Mouse (Mus musculus) forebrain, embryonic 13.5 days (tissue): ENCODE results near the gene Eif2b4. TPM values are rescaled to one million over a fixed set of nuclear protein-coding genes. Genes with fewer than 3 reads are reported as not detected.

Source experiments
- ATAC-seq: fragments of 200-750 bp; cut with Nextera tagmentation; 2 replicates; pipeline ENCODE4 v1.8.0; 2017
- H3K27ac ChIP-seq: fragments of 300-500 bp; sonication (generic); 2 replicates; pipeline ENCODE4 v1.5.1; 2015; ENCODE audit warnings: inconsistent platforms, mild to moderate bottlenecking, moderate library complexity
- H3K27me3 ChIP-seq: fragments of 300-500 bp; sonication (generic); 2 replicates; pipeline ENCODE4 v1.6.1; 2015; ENCODE audit warnings: mild to moderate bottlenecking, inconsistent platforms
- H3K36me3 ChIP-seq: fragments of 300-500 bp; sonication (generic); 2 replicates; pipeline ENCODE4 v1.6.1; 2015; ENCODE audit warnings: mild to moderate bottlenecking, inconsistent platforms; ENCODE audit not compliant: poor library complexity, severe bottlenecking
- H3K4me1 ChIP-seq: fragments of 300-500 bp; sonication (generic); 2 replicates; pipeline ENCODE4 v1.6.1; 2015; ENCODE audit warnings: inconsistent platforms
- H3K4me2 ChIP-seq: fragments of 300-500 bp; sonication (generic); 2 replicates; pipeline ENCODE4 v1.6.1; 2015; ENCODE audit warnings: inconsistent platforms, mild to moderate bottlenecking, moderate library complexity
- H3K4me3 ChIP-seq: fragments of 300-500 bp; sonication (generic); 2 replicates; pipeline ENCODE4 v1.5.1; 2015; ENCODE audit warnings: mild to moderate bottlenecking, inconsistent platforms
- H3K9ac ChIP-seq: fragments of 300-500 bp; sonication (generic); 2 replicates; pipeline ENCODE4 v1.6.1; 2015; ENCODE audit warnings: mild to moderate bottlenecking, inconsistent platforms
- H3K9me3 ChIP-seq: fragments of 300-500 bp; sonication (generic); replicated peaks from 2 replicates; pipeline ENCODE4 v1.6.1; 2016; ENCODE audit warnings: inconsistent platforms
- WGBS: fragments of 180-500 bp; shearing (Covaris S2); methylation state at CpG from one replicate; pipeline ENCODE4 v1.1.7; 2015; 5-methylcytosine and 5-hydroxymethylcytosine counted together
- polyA plus RNA-seq: library from polyadenylated mRNA; unstranded; fragments of >200 nt; fragmentation: Nextera tagmentation; extraction: Ambion mirVana; gene quantifications from 2 replicates; pipeline ENCODE4 v1.2.1, GENCODE M21; 2015

The Eif2b4 gene
- polyA plus RNA-seq, 1 experiment from 2014 or later, result 77.9 TPM

DNA sequence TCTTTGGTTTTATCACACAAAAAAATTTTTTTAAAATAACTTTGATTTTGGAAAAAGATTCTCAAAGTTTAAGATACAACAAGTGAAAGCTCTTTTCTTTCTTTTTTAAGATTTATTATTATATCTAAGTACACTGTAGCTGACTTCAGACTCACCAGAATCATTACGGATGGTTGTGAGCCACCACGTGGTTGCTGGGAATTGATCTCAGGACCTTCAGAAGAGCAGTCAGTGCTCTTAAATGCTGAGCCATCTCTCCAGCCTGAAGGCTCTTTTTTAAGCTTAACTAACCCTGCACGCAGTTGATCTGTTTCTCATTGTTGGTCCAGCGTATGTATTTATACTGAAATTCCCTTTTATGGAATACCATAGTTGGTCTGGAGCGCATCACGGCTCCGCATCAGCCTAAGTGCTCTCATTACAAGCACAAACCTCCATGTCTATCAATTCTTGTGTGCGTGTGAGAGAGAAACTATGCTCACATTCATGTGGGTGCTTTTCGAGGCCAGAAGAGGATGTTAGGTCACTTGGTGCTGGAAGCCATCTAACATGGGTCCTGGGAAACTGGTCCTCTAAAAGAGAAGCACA, 12.0 kb downstream of the Eif2b4 start:
- no peak for ATAC-seq
- 93% methylated on average over 9 of the region's 9 CpGs for WGBS
- no peaks in the 10 kb centered on the region for H3K27me3 ChIP-seq

DNA sequence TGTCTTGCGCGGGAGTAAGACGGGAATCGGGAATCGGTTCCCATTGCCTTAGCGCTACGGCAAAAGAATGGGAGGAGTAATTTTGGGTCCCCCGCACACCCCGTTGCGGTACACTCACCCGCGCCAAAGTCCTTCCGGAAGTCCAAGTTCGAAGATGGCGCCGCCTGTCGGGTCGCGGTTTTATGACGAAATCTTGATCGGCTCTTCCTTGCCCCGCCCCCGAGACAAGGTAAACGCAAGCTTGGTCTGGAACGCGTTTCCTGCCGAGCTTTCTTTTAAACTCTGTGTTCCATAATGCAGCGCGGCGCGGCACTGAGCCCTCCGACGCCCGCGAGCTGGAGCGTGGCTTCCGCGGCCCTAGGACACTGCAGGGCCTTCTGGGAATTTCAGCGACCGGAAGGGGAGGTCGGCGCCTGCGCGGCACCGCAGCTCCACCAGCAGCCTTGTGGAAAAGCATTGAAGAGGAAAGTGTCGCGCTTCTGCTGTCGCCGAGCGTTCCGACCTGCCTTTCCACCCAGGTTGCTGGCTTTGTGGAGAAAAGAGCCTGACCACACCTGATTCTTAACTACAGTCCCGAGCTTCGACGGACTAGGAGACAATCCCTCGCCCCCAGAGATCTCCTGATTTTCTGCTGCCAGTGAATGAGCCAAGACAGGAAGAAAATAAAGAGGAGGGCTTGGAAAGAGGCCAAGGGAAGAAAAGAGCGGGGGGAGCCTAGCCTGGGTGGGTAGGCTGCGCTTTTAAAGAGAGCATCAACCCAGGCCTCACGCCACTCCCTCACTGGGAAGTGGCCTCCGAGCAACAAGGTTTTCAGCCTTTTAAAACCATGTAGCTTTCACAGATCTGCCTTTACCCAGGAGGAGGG, 13.2 kb downstream of the Eif2b4 start, which contains the start of the genes Gm29609 and Gtf3c2:
TSS of gene Gm29609 (minus strand) at position 146 of the 865 bp plus-strand sequence.
TSS of gene Gtf3c2 (minus strand) at position 379 of the 865 bp plus-strand sequence.
- no peaks in the 10 kb centered on the region for H3K27me3 ChIP-seq
- H3K4me3 ChIP-seq, result peak within 1 kb of the TSS; percentile 93
- H3K4me2 ChIP-seq, result peak within 1 kb of the TSS; percentile 92
- peak within 1 kb of the TSS; percentile 82 for H3K9ac ChIP-seq
- peaks cover 30% of the 10 kb centered on the region for H3K4me1 ChIP-seq
- H3K36me3 ChIP-seq, result 0 out of 2 replicates have a peak, but pooled peaks cover 6% of the 10 kb centered on the region
- no peaks in the 10 kb centered on the region for H3K9me3 ChIP-seq
- H3K27ac ChIP-seq, result peak within 1 kb of the TSS; percentile 99
- peak; percentile 98 for ATAC-seq
- under 1% methylated on average over 59 of the region's 59 CpGs for WGBS

More for the DNA sequence above, 12.0 kb downstream of the Eif2b4 start:
- H3K9ac ChIP-seq, result no peak overlapping the region
- H3K9me3 ChIP-seq, result no peaks in the 10 kb centered on the region
- 0 out of 2 replicates have a peak, but pooled peaks cover 6% of the 10 kb centered on the region for H3K36me3 ChIP-seq
- no peak overlapping the region for H3K27ac ChIP-seq
- no peak overlapping the region for H3K4me3 ChIP-seq
- peaks cover 30% of the 10 kb centered on the region for H3K4me1 ChIP-seq
- no peak overlapping the region for H3K4me2 ChIP-seq

DNA sequence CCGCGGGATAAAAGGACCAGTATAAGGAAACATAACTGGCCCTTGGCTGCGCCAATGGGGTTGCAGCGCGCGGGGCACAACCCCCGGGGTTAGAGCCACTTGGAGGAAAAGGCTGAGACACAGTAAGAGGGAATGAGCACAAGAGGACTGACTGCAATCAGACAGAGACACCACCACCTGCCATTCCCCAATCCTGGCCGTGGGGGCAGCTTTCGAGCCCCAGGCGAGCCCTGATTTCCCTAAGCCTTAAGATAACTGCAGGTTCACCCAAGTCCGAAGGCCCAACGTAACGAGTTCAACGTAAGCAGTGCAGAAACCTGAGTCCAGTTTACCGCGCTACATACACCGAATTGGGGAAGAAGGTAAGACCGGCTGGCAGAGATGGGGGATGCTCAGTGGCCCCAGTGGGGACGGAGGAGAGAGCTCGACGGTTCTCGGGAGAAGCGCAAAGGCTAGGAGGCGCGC, 13.9 kb downstream of the Eif2b4 start:
- H3K4me1 ChIP-seq, result peaks cover 30% of the 10 kb centered on the region
- H3K9ac ChIP-seq, result peak overlapping the region; percentile 82
- WGBS, result under 1% methylated on average over 25 of the region's 25 CpGs
- H3K4me3 ChIP-seq, result peak overlapping the region; percentile 93
- peak; percentile 68; the same call in 1 of the 2 replicates for ATAC-seq
- no peaks in the 10 kb centered on the region for H3K27me3 ChIP-seq
- peak overlapping the region; percentile 92 for H3K4me2 ChIP-seq
- H3K27ac ChIP-seq, result peak overlapping the region; percentile 99
- peaks cover 10% of the 10 kb centered on the region; the same call in 1 of the 2 replicates for H3K36me3 ChIP-seq
- no peaks in the 10 kb centered on the region for H3K9me3 ChIP-seq

DNA sequence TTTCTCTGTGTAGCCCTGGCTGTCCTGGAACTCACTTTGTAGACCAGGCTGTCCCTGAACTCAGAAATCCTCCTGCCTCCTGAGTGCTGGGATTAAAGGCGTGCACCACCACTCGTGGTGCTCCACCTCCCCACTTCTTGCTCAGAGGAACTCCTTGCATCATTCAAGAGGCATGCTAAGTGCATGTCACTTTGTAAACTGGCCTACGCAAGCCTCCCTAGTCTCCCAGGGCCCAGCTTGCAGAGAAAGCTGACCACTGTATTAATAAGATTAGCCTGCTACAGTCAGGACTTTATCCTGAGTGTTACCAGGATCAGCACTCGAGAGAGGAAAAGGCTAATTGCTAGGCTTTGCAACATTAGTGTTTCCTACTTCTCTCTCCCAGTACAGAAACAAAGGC, 24.6 kb downstream of the Eif2b4 start:
- peaks cover 97% of the 10 kb centered on the region for H3K36me3 ChIP-seq
- no peaks in the 10 kb centered on the region for H3K27me3 ChIP-seq
- H3K9me3 ChIP-seq, result no peaks in the 10 kb centered on the region
- H3K4me3 ChIP-seq, result no peak overlapping the region
- H3K4me1 ChIP-seq, result no peaks in the 10 kb centered on the region
- no peak for ATAC-seq
- H3K27ac ChIP-seq, result no peak overlapping the region
- WGBS, result 95% methylated on average over 4 of the region's 4 CpGs
- no peak overlapping the region for H3K9ac ChIP-seq
- H3K4me2 ChIP-seq, result no peak overlapping the region

DNA sequence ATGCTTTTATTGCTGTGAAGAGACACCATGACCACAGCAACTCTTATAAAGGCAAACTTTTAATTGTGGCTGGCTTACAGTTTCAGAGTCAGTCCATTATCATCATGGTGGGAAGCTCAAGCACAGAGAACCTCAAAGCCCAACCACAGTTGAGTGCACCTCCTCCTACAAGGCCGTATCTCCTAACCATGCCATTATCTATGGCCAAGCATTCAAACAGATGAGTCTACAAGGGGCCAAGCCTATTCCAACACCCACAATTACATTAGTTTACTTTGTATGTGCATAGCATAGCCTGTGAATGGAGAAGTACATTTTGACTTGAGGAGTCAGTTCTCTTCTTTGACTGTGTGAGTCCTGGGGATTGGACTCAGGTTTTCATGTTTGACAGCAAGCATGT, 28.4 kb downstream of the Eif2b4 start:
- H3K27me3 ChIP-seq, result no peaks in the 10 kb centered on the region
- no peaks in the 10 kb centered on the region for H3K4me1 ChIP-seq
- H3K9me3 ChIP-seq, result no peaks in the 10 kb centered on the region
- 95% methylated on average over 1 of the region's 1 CpGs for WGBS
- H3K4me2 ChIP-seq, result no peak overlapping the region
- no peak overlapping the region for H3K9ac ChIP-seq
- H3K27ac ChIP-seq, result no peak overlapping the region
- H3K36me3 ChIP-seq, result peaks cover 90% of the 10 kb centered on the region
- H3K4me3 ChIP-seq, result no peak overlapping the region
- ATAC-seq, result no peak

DNA sequence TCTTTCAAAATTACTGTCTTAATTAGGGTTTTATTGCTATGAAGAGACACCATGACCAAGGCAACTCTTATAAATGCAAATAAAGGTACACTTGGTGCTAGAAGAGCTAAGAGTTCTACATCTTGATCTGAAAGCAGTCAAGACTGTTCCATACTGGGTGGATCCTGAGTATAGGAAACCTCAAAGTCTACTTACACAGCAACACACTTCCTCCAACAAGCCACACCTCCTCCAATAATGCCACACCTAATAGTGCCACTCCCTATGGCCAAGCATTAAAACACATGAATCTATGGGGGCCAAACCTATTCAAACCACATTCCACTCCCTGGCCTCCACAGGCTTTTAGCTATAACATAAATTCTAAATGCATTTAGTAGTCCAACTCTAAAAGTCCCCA, 30.8 kb downstream of the Eif2b4 start:
- Histone ChIP-seq H3K4me1 (no peaks in the 10 kb centered on the region), H3K4me2 (no peak overlapping the region), H3K9ac (no peak overlapping the region), H3K27me3 (no peaks in the 10 kb centered on the region), H3K27ac (no peak overlapping the region), H3K4me3 (no peak overlapping the region), H3K36me3 (peaks cover 90% of the 10 kb centered on the region), H3K9me3 (no peaks in the 10 kb centered on the region)
- no peak for ATAC-seq

DNA sequence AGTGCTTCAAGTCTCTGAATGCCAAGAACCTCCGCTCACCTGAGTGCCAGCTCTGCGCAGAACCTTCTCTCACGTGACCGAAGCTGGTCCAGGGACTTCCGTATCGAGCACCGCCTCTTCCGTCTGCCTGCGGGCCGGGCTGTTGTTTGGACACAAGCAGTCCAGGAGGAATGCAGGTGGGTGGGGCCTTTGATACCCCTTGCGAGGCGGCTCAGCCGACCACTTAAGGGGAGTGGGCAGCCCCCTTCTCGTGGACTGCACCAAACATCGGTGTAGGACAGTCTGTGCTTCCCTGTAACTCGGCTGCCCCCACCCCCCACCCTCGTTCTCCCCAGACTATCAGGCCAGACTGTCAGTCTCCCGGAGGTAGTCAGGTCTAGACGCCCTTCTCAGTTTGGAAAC, 39.1 kb downstream of the Eif2b4 start, which contains the start of gene Mpv17:
TSS of gene Mpv17 (minus strand) at position 100 of the 402 bp plus-strand sequence.
- no peaks in the 10 kb centered on the region for H3K9me3 ChIP-seq
- peaks cover 41% of the 10 kb centered on the region for H3K36me3 ChIP-seq
- ATAC-seq, result peak; percentile 96
- no peaks in the 10 kb centered on the region for H3K27me3 ChIP-seq
- H3K9ac ChIP-seq, result peak within 1 kb of the TSS; percentile 72
- under 1% methylated on average over 19 of the region's 19 CpGs for WGBS
- H3K27ac ChIP-seq, result peak within 1 kb of the TSS; percentile 51; the same call in 1 of the 2 replicates
- H3K4me3 ChIP-seq, result peak within 1 kb of the TSS; percentile 56
- H3K4me1 ChIP-seq, result peaks cover 14% of the 10 kb centered on the region
- H3K4me2 ChIP-seq, result peak within 1 kb of the TSS; percentile 79

DNA sequence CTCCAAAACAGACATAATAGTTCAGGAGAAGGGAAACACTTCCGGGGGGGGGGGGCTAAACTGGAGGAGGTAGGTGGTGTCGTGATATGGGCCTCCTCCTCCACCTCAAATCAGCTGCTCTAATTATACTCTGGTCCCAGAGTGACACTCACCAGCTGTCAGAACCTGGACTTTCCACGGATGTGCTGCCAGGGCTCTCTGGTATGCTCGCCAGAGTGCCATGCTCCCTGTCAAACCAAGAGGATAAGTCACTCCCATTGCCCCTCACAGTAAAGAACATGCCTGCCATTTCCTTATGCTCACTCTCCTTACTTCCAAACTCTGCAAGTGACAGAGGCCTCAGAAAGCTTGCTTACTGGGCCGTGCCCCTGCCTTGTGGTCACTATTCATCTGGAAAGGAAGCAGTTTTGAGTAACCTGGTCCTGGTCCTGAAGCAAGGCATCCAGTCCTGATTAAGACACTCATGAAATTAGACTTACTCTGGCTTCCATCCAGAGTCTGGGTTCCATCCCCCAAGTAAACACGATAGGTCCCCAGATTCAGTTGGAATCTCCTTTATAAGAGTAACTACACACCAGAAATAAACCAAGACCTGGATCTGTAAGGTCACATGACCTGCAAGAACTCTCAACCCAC, 39.6 kb downstream of the Eif2b4 start:
- 41% methylated on average over 6 of the region's 6 CpGs for WGBS
- H3K36me3 ChIP-seq, result peaks cover 36% of the 10 kb centered on the region
- no peaks in the 10 kb centered on the region for H3K9me3 ChIP-seq
- peak; percentile 16 for ATAC-seq
- no peak overlapping the region for H3K27ac ChIP-seq
- peak overlapping the region; percentile 56 for H3K4me3 ChIP-seq
- H3K4me2 ChIP-seq, result peak overlapping the region; percentile 79
- peak overlapping the region; percentile 72 for H3K9ac ChIP-seq
- no peaks in the 10 kb centered on the region for H3K27me3 ChIP-seq
- H3K4me1 ChIP-seq, result peaks cover 14% of the 10 kb centered on the region

DNA sequence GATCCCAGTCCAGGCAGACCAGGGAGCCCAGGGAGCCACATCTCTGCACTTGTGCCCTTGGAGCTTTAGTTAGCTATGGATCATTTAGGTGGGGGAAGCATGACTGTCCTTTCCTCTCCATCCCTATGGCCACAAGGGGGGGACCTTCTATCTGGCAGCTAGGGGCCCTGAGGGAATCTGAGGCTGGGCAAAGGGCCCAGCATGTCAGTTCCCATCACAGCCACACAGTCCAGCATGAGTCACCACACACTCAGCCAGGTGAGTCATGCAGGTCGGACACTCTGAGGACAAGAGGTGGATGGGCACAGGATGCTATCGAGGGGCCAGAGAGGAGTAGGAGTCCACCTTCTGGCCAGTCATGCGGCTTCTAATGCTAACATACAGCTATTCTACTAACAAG, 41.5 kb downstream of the Eif2b4 start:
- H3K9me3 ChIP-seq, result no peaks in the 10 kb centered on the region
- no peak overlapping the region for H3K4me3 ChIP-seq
- no peak overlapping the region for H3K27ac ChIP-seq
- no peak for ATAC-seq
- WGBS, result 84% methylated on average over 3 of the region's 3 CpGs
- no peaks in the 10 kb centered on the region for H3K27me3 ChIP-seq
- no peak overlapping the region for H3K4me2 ChIP-seq
- H3K9ac ChIP-seq, result no peak overlapping the region
- peaks cover 17% of the 10 kb centered on the region for H3K36me3 ChIP-seq
- peaks cover 14% of the 10 kb centered on the region for H3K4me1 ChIP-seq

DNA sequence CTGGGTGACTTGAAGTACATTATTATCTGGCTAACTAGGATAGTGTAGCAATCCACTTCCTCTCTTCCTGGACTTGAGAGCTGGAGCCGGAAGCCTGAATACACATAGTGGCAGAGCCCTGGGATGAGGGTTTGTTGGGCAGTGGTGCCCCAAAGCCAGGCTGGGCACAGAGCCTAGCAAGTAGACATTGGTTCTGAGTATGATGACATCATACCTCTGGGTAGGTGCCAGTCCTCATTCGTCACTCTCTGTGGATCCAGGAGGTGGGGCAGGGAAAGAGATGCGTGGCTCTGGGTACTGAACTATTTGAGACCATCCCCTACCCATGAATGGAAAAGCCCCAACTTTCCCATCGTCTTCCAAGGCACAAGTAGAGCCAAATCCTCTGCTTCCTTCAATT, 43.4 kb downstream of the Eif2b4 start:
- H3K36me3 ChIP-seq, result peaks cover 24% of the 10 kb centered on the region; the same call in 1 of the 2 replicates
- WGBS, result 87% methylated on average over 4 of the region's 4 CpGs
- no peak overlapping the region for H3K4me2 ChIP-seq
- ATAC-seq, result no peak
- H3K4me3 ChIP-seq, result no peak overlapping the region
- peaks cover 13% of the 10 kb centered on the region for H3K4me1 ChIP-seq
- H3K27ac ChIP-seq, result no peak overlapping the region
- no peaks in the 10 kb centered on the region for H3K9me3 ChIP-seq
- H3K9ac ChIP-seq, result no peak overlapping the region
- no peaks in the 10 kb centered on the region for H3K27me3 ChIP-seq

DNA sequence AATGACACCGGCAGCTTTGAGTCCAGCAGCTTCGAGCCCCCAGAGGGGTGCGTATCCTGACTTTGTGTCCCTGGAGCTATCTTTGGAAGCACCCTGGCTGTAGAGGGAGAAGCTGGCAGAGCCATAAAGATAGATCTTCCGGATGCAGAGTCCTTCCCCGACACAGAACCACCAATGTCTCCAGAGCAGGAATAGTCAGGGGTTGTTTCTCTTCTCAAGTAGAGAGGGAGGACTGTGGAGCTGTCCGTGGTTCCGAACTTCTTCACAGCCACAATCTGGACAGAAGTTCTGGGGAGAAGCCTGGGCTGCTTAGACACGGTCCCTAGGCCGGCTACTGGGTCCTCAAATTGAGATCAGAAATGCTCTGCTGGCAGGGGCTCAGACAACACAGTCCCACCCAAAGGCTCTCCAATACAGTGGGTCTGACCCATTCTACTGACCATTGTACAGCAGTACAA, 54.2 kb downstream of the Eif2b4 start:
- no peak overlapping the region for H3K4me2 ChIP-seq

More for the DNA sequence above, 54.2 kb downstream of the Eif2b4 start:
- peaks cover 18% of the 10 kb centered on the region for H3K36me3 ChIP-seq
- peaks cover 61% of the 10 kb centered on the region for H3K27me3 ChIP-seq
- ATAC-seq, result no peak
- no peaks in the 10 kb centered on the region for H3K9me3 ChIP-seq
- no peak overlapping the region for H3K27ac ChIP-seq
- H3K4me1 ChIP-seq, result peaks cover 20% of the 10 kb centered on the region
- no peak overlapping the region for H3K4me3 ChIP-seq
- WGBS, result 17% methylated on average over 9 of the region's 9 CpGs
- H3K9ac ChIP-seq, result no peak overlapping the region
